Comparison of ENCODE assay signal across 10 mouse cellular contexts in the genomic region with DNA sequence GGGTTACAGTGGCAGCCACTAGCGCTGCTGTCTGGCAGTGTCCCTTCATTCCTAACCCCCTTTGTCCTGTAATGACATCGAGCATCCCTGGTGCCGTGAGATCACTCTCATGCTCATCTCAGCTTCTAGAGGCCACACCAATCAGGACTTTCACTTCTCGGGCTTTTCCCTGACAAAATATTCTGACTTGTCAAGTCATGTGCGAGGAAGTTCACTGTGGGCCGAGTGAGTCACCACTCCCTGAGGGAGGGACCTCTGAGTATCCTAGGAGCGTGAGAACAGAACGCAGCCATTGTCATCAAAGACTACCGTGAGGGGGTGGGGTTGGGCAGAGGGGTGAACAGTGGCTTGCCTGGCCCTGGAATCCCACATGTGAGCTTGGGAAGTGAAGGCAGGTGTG. TPM values are rescaled to one million over a fixed set of nuclear protein-coding genes. Genes with fewer than 3 reads are reported as not detected.
DNase-seq lines count a peak whose midpoint lies in the region; ATAC-seq lines count a peak whose summit lies in the region.
"Had no signal": no experiment of that assay in that cellular context is flagged by ENCODE, and none has a peak within 500 bp of the region (broad histone marks: within the 10 kb centered on the region; RNA-seq: fewer than 3 reads in every experiment).

No protein-coding gene starts in this region.

- ATAC-seq in inflammation-experienced regulatory T-cells, adult 6 months: no peak

- H3K4me3 ChIP-seq in brown adipose tissue, adult 24 weeks (ENCODE audit: insufficient read depth, low read depth, low read length): no peak overlapping the region
- H3K4me3 ChIP-seq: hindbrain, embryonic 15.5 days had no signal

- peak; percentile 27 for DNase-seq in embryo, embryonic 10 days (ENCODE audit: low spot score)
- DNase-seq in embryo, embryonic 11 days: no peak
- DNase-seq in 3134 (ENCODE audit: extremely low read depth, insufficient read length, low spot score): peak; percentile 74
- peak; percentile 47 to 53 for DNase-seq in kidney, postnatal 36 days
- DNase-seq in testis, postnatal 10 days (ENCODE audit: low spot score): no peak
- no peak for DNase-seq in cerebellum, postnatal 36 days
- DNase-seq: cerebellum, adult 8-10 months had no signal

- H3K4me1 ChIP-seq in brown adipose tissue, adult 24 weeks (ENCODE audit: control insufficient read depth, insufficient read depth, insufficient read length, low read length): peaks cover 44% of the 10 kb centered on the region

- H3K27ac ChIP-seq in brown adipose tissue, adult 24 weeks (replicated peaks; ENCODE audit: low read depth, low read length): peak overlapping the region; percentile 87
- H3K27ac ChIP-seq: hindbrain, embryonic 15.5 days had no signal

RNA-seq across cellular contexts. Expression of gene Slc8b1, which starts 6.6 kb away (rescaled TPM):
- polyA plus RNA-seq in brown adipose tissue, adult 24 weeks (2012; ENCODE audit: insufficient read depth, insufficient read length, missing spikeins): 4.3 and 5.7 TPM in 2 replicates
- polyA plus RNA-seq in inflammation-experienced regulatory T-cells, adult 6 months (2017; shearing (Covaris generic)): 10 to 100 TPM in 1 of 3 experiments, 1 to 10 TPM in 2; 6.1 to 14.5 (median 7.3) TPM

RNA-seq across cellular contexts. Expression of gene Plbd2, which starts 14.1 kb away (rescaled TPM):
- polyA plus RNA-seq in brown adipose tissue, adult 24 weeks (2012; ENCODE audit: insufficient read depth, insufficient read length, missing spikeins): 20.4 and 22.8 TPM in 2 replicates
- polyA plus RNA-seq in inflammation-experienced regulatory T-cells, adult 6 months (2017; shearing (Covaris generic)): 1 to 10 TPM; 3.2 to 5.7 (median 3.5) TPM

RNA-seq across cellular contexts. Expression of gene Sds, which starts 41.2 kb away (rescaled TPM):
- not detected in 2 replicates for polyA plus RNA-seq in brown adipose tissue, adult 24 weeks (2012; ENCODE audit: insufficient read depth, insufficient read length, missing spikeins)
- not detected for polyA plus RNA-seq in inflammation-experienced regulatory T-cells, adult 6 months (2017; shearing (Covaris generic))
- polyA plus RNA-seq: hindbrain, embryonic 15.5 days had no signal

RNA-seq across cellular contexts. Expression of gene Sdsl, which starts 44.9 kb away (rescaled TPM):
- 22.0 and 25.5 TPM in 2 replicates for polyA plus RNA-seq in brown adipose tissue, adult 24 weeks (2012; ENCODE audit: insufficient read depth, insufficient read length, missing spikeins)
- polyA plus RNA-seq in inflammation-experienced regulatory T-cells, adult 6 months (2017; shearing (Covaris generic)): not detected

Comparison
In these comparisons a context has a peak if more than half of its experiments do, and no peak if none do; other contexts are left out.
1. DNase-seq: peak in embryo, embryonic 10 days (single experiment), 3134 (single experiment) and kidney, postnatal 36 days (2 of 2); none in embryo, embryonic 11 days (single experiment), testis, postnatal 10 days (single experiment) and cerebellum, postnatal 36 days (0 of 2).